Mouse (Mus musculus) heart, embryonic 11.5 days (tissue): ENCODE data around the gene Slc6a17. TPM values are rescaled to one million over a fixed set of nuclear protein-coding genes. Genes with fewer than 3 reads are reported as not detected.

Experiments
- ATAC-seq: fragments of 200-750 bp; cut with Nextera tagmentation; replicated peaks from 2 replicates; pipeline ENCODE4 v1.8.0; 2017; ENCODE audit warnings: moderate library complexity; ENCODE audit not compliant: insufficient number of reproducible peaks, low FRiP score, low TSS enrichment
- H3K27ac ChIP-seq: fragments of 300-500 bp; sonication (generic); 2 replicates; pipeline ENCODE4 v1.5.1; 2014; ENCODE audit warnings: mild to moderate bottlenecking, low read depth, low read length
- H3K27me3 ChIP-seq: fragments of 300-500 bp; sonication (generic); 2 replicates; pipeline ENCODE4 v1.6.1; 2014; ENCODE audit warnings: mild to moderate bottlenecking, low read length, mixed read lengths; ENCODE audit not compliant: control insufficient read depth, insufficient read depth
- H3K36me3 ChIP-seq: fragments of 300-500 bp; sonication (generic); 2 replicates; pipeline ENCODE4 v1.6.1; 2014; ENCODE audit warnings: mild to moderate bottlenecking, low read length, moderate library complexity, mixed read lengths; ENCODE audit not compliant: control insufficient read depth, insufficient read depth
- H3K4me1 ChIP-seq: fragments of 300-500 bp; sonication (generic); 2 replicates; pipeline ENCODE4 v1.6.1; 2014; ENCODE audit warnings: low read length; ENCODE audit not compliant: control insufficient read depth, insufficient read depth
- H3K4me2 ChIP-seq: fragments of 300-500 bp; sonication (generic); 2 replicates; pipeline ENCODE4 v1.6.1; 2014; ENCODE audit warnings: mild to moderate bottlenecking, moderate library complexity
- H3K4me3 ChIP-seq: fragments of 300-500 bp; sonication (generic); 2 replicates; pipeline ENCODE4 v1.5.1; 2014; ENCODE audit warnings: low read depth, low read length
- H3K9ac ChIP-seq: fragments of 300-500 bp; sonication (generic); 2 replicates; pipeline ENCODE4 v1.6.1; 2014; ENCODE audit warnings: mild to moderate bottlenecking, low read depth, low read length, moderate library complexity
- H3K9me3 ChIP-seq: fragments of 300-500 bp; sonication (generic); replicated peaks from 2 replicates; pipeline ENCODE4 v1.6.1; 2016; ENCODE audit warnings: low read length; ENCODE audit not compliant: control insufficient read depth
- WGBS: fragments of 180-500 bp; shearing (Covaris S2); extraction: QIAGEN DNeasy Blood & Tissue Kit; methylation state at CpG from one replicate; pipeline ENCODE4 v1.1.7; 2014; ENCODE audit not compliant: insufficient replicate concordance; 5-methylcytosine and 5-hydroxymethylcytosine counted together
- polyA plus RNA-seq: library from polyadenylated mRNA; unstranded; fragments of >200 nt; fragmentation: Nextera tagmentation; extraction: Ambion mirVana; gene quantifications from 2 replicates; pipeline ENCODE4 v1.2.1, GENCODE M21; 2014

Gene Slc6a17
- polyA plus RNA-seq, 1 experiment from 2014 or later, result 4.0 TPM

DNA sequence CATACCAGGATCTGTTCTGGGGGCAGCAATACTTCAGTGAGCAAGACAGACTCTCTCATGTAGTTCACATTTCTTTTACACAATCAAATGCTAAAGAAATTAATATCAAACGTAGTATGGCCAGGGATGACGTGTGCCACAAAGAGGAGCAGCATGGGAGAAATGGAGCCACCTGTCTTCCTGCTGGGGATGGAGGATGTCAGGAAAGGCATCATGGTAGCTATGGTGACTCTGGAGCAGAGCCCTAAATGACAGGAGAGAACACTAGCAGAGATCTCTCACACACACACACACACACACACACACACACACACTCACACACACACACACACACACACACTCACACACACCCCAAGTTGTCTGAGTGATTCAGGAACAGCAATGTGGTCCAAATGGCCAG lies 14.1 kb downstream of the Slc6a17 start:
- no peak for ATAC-seq
- H3K36me3 ChIP-seq, result peaks cover 11% of the 10 kb centered on the region
- no peak overlapping the region for H3K4me3 ChIP-seq
- H3K27me3 ChIP-seq, result no peaks in the 10 kb centered on the region
- H3K9ac ChIP-seq, result no peak overlapping the region
- H3K4me1 ChIP-seq, result peaks cover 17% of the 10 kb centered on the region
- WGBS, result 71% methylated on average over 2 of the region's 2 CpGs
- H3K4me2 ChIP-seq, result no peak overlapping the region
- H3K27ac ChIP-seq, result no peak overlapping the region
- peaks cover 17% of the 10 kb centered on the region; the same call in 1 of the 2 replicates for H3K9me3 ChIP-seq

DNA sequence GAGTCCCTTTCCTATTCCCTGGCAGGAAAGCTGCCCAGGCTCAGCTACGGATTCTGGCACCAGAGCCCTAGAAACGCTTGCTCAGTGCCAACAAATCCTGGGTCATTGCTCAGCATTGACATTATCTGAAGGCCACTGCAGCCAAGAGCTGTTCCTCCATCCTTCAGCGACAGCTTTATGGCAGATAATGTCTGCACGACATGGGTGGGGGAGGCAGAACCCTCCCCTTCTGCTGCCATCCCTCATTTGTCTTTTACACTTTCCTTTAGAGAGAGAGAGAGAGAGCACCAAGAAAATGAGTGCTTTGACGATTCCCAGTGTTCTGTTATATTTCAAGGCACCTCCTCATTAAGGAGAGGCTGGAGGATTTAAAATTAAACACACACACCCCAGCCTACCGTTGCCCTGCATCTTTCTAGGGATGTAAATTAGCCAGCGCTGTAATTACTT lies 16.1 kb downstream of the Slc6a17 start:
- no peak overlapping the region for H3K27ac ChIP-seq
- H3K9ac ChIP-seq, result no peak overlapping the region
- peaks cover 11% of the 10 kb centered on the region for H3K36me3 ChIP-seq
- H3K9me3 ChIP-seq, result peaks cover 18% of the 10 kb centered on the region; the same call in 1 of the 2 replicates
- no peak overlapping the region for H3K4me3 ChIP-seq
- WGBS, result 59% methylated on average over 7 of the region's 7 CpGs
- no peak for ATAC-seq
- H3K4me2 ChIP-seq, result no peak overlapping the region
- H3K27me3 ChIP-seq, result no peaks in the 10 kb centered on the region
- peaks cover 14% of the 10 kb centered on the region for H3K4me1 ChIP-seq

DNA sequence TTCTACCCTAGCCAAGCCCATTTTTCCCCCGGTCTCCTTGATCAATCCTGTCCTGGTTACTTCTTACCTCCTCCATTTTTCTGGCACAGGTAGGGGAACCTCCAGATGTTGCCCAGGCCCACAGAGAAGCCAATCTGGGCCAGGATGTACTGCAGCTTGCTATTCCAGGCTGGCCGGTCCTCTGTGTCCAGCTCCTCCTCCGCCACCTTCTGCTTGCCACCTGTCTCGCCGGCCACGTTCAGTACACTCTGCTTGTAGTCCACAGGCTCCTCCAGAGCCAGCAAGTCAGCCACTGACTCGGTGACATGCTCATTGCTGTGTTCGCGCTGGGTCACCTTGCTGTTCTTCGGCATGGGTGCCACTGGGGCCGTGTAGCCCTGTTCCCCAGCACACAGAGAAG lies 17.5 kb downstream of the Slc6a17 start:
- no peak overlapping the region for H3K4me2 ChIP-seq
- 0 out of 2 replicates have a peak, but pooled peaks cover 4% of the 10 kb centered on the region for H3K4me1 ChIP-seq
- peaks cover 18% of the 10 kb centered on the region; the same call in 1 of the 2 replicates for H3K9me3 ChIP-seq
- H3K4me3 ChIP-seq, result no peak overlapping the region
- H3K36me3 ChIP-seq, result peaks cover 11% of the 10 kb centered on the region
- no peak overlapping the region for H3K9ac ChIP-seq
- H3K27me3 ChIP-seq, result no peaks in the 10 kb centered on the region
- no peak for ATAC-seq
- H3K27ac ChIP-seq, result no peak overlapping the region
- 90% methylated on average over 11 of the region's 11 CpGs for WGBS

DNA sequence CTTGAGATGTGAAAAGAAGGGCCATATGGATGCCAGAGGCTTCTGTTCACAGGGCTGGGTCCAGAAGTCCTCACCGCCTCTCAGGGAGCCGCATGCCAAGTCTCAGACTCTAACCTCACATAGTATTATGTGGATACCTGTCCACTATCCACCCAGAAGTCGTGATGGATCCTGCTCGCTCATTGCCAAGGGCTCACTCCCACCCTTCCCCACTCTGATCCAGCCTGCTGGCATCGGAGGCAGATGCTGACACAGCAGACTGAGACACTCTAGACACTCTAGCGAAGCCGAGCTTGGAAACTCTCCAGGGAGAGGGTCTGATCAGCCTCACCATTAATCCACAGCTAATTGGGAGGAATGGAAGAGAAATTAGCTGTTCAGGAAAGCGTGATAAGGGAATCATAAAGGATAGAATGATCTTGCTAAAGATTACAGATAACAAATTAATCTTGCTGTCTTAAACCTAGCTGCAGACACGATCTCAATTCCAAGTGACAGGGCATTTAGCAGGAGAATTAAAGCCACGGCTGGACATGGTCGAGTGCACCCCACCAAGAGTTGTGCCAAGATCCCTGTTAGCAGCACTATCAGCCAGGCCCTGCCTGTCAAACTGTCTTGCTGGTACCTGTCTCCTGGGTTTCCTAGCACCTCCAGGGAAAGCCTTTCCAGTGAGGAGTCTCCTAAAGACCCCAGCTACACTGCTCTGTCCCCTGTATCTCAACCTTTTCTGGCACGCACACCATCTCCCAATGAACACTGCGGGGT lies 21.6 kb downstream of the Slc6a17 start:
- Histone ChIP-seq H3K4me2 (no peak overlapping the region), H3K9me3 (peaks cover 18% of the 10 kb centered on the region; the same call in 1 of the 2 replicates), H3K9ac (no peak overlapping the region), H3K4me1 (peaks cover 2% of the 10 kb centered on the region; the same call in 1 of the 2 replicates), H3K27ac (no peak overlapping the region), H3K4me3 (no peak overlapping the region), H3K27me3 (no peaks in the 10 kb centered on the region; the same call in 1 of the 2 replicates), H3K36me3 (peaks cover 11% of the 10 kb centered on the region)
- no peak for ATAC-seq
- 72% methylated on average over 13 of the region's 13 CpGs for WGBS

DNA sequence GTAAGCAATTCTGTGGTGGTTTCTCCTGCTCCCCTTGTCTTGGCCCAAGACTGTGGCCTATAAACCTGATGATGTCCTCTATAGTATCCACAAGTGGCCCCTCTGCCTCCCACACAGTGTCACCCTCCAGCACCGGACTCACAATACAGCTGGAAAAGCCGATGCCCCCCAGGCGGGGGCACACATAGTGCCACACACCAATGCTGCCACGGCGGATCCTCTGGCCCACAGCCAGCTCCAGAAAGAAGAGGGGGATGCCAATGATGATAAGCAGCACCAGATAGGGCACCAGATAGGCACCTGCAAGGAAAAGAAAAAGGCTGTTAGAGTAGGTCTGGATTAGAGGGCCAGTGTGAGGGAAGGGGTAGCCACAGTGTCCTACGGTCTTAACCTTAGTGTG lies 22.3 kb downstream of the Slc6a17 start:
- peaks cover 5% of the 10 kb centered on the region; the same call in 1 of the 2 replicates for H3K4me1 ChIP-seq
- 90% methylated on average over 6 of the region's 6 CpGs for WGBS
- peaks cover 16% of the 10 kb centered on the region; the same call in 1 of the 2 replicates for H3K9me3 ChIP-seq
- no peak overlapping the region for H3K9ac ChIP-seq
- H3K4me2 ChIP-seq, result no peak overlapping the region
- H3K27ac ChIP-seq, result no peak overlapping the region
- ATAC-seq, result no peak
- no peaks in the 10 kb centered on the region; the same call in 1 of the 2 replicates for H3K27me3 ChIP-seq
- peaks cover 10% of the 10 kb centered on the region for H3K36me3 ChIP-seq
- no peak overlapping the region for H3K4me3 ChIP-seq

DNA sequence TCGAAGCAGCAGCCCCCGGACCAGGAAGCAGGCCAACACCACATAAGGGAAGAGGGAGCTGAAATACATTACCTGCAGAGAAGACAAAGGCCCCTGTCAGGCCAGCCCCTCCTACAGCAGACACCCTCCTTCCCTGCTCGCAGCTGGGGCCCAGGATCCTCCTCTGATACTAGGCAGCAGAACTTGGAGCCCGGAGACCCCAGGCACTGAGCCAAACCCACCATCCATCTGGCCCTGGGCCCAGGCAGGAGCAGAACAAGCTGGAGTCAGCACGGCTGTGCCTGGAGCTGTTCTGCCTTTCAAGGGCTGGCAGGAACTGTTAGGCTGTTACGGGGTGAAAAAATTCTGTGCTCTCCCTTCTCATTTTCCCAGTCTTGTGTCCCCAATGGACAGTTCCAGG lies 26.4 kb downstream of the Slc6a17 start:
- ATAC-seq, result 0 out of 2 replicates have a peak, but pooled peaks have one; percentile 36
- 48% methylated on average over 6 of the region's 6 CpGs for WGBS
- Histone ChIP-seq H3K4me2 (no peak overlapping the region; the same call in 1 of the 2 replicates), H3K27me3 (no peaks in the 10 kb centered on the region; the same call in 1 of the 2 replicates), H3K9ac (no peak overlapping the region), H3K4me3 (no peak overlapping the region), H3K9me3 (no peaks in the 10 kb centered on the region), H3K27ac (no peak overlapping the region), H3K36me3 (no peaks in the 10 kb centered on the region), H3K4me1 (peaks cover 12% of the 10 kb centered on the region)

DNA sequence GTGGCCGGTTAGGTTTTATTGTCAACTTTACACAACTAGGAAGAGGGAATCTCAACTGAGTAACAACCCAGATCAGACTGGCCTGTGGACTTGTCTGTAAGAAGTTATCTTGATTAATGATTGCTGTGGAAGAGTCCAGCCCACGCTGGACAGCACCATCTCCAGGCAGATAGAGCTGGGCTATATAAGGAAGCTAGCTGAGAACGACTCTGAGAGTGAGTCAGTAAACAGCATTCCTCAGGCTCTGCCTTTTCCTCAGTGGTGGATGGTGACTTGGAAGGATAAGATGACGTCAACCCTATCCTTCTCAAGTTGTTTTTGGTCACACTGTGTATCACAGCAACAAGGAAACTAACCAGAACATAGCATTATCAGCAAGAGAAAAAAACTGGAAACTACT lies 29.2 kb downstream of the Slc6a17 start:
- Histone ChIP-seq H3K27ac (no peak overlapping the region), H3K36me3 (no peaks in the 10 kb centered on the region), H3K4me1 (peaks cover 12% of the 10 kb centered on the region), H3K4me2 (no peak overlapping the region), H3K9ac (no peak overlapping the region), H3K27me3 (no peaks in the 10 kb centered on the region), H3K9me3 (no peaks in the 10 kb centered on the region), H3K4me3 (no peak overlapping the region)
- WGBS, result 26% methylated on average over 4 of the region's 4 CpGs
- ATAC-seq, result no peak

DNA sequence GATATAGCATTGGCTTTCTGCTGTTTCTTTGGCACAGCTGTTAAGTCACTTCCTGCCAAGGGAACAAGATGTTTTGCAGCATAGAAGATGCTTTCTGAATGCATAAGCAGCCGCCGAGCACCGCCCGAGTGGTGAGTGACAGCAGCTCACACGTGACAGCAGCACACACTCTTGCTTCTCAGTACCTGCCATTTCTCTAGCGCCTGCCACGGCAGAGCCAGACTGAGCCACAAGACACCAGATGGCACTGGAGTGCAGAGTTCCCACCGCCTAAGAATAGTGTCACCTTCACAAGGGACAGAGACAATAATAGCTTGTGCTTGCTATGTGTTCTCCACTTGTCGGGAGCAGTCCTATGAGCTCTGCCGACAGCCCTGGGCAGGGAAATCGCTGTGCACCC lies 34.5 kb downstream of the Slc6a17 start:
- Histone ChIP-seq H3K9ac (no peak overlapping the region), H3K36me3 (no peaks in the 10 kb centered on the region), H3K4me1 (peaks cover 6% of the 10 kb centered on the region), H3K9me3 (no peaks in the 10 kb centered on the region), H3K27ac (no peak overlapping the region), H3K4me2 (peak overlapping the region; percentile 8; the same call in 1 of the 2 replicates), H3K27me3 (no peaks in the 10 kb centered on the region), H3K4me3 (no peak overlapping the region)
- ATAC-seq, result peak; percentile 74; the same call in 1 of the 2 replicates
- 36% methylated on average over 11 of the region's 11 CpGs for WGBS
